Mouse (Mus musculus) adrenal gland, adult 10 weeks (tissue): ENCODE results near the gene Rubcnl. TPM values are rescaled to one million over a fixed set of nuclear protein-coding genes. Genes with fewer than 3 reads are reported as not detected.

Experiments used
- polyA plus RNA-seq: library from polyadenylated mRNA; stranded (reverse); fragments of 350-450 nt; fragmentation: Illumina TruSeq; extraction: RNeasy Lipid Tissue Mini Kit (QIAGEN cat#74804); gene quantifications from one replicate; pipeline ENCODE4 v1.2.3, GENCODE M21; 2014; ENCODE audit warnings: low read depth, low replicate concordance

The Rubcnl gene
- polyA plus RNA-seq, result 0.29 TPM

GRCm38 (mm10) chr14:75015856-75016714, at the start of gene Rubcnl:
Gene Rubcnl (plus strand): TSS chr14:75016027.

Other genes starting within 250 kb of the Rubcnl start
- gene Lrch1, start 68.2 kb upstream of the Rubcnl start, polyA plus RNA-seq, result 9.6 TPM
- not detected for gene Lrrc63, start 114.9 kb downstream of the Rubcnl start, polyA plus RNA-seq
- 25.7 TPM for gene Lcp1, start 115.1 kb downstream of the Rubcnl start, polyA plus RNA-seq
- gene Cpb2, start 226.3 kb downstream of the Rubcnl start, polyA plus RNA-seq, result not detected